Mouse (Mus musculus): ENCODE results near the gene Spg11.

Spg11 gene

DNA sequence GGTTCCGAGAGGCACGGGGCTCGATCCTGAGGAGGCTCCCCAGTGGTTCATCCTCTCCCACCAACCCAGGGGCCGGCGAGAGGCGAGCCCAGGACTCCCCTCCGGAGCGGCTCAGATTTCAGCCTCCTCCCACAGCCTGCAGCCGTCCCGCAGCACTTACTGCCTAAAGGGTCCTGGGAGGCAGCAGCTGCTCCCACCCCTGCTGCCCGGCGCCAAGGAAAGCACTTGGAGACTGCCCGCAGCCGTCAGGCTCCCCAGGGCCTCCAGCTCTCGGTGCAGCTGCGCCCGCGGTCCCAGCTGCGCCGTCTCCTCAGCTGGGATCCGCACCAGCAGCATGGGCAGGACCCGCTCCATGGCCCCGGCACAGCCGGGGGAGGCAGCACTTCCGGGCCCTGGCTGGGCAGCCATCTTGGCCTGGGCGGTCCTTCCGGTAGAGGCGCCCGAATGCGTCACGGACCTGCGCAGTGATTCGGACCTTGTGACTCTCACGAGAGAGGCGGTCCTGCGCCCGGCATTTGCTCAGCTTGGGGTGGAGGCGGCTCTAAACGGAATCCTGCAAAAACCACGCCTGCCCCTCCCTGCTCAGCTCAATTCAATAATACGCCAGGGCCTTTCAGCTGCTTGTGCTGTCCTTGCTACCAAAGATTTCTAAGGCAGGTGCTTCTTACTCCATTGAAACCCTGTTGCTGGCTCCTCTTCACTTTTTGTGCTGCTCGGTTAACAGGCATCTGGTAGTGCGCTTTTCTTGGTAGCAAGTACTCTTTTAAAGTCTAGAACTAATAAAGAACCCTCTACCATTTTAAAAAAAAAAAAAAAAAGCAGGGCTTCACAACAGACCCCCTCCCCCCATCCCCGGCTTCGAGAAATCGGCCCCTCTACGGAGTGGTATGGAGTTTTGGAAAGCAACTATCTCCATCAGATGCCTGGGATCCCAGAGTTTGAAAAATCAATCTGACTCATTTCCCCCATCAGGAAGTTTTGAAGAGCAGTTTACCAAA is at the start of gene Spg11:
Gene Spg11 (minus strand): TSS at position 426 of the 998 bp plus-strand sequence.
- peak; percentile 92 for DNase-seq (ENCODE audit: low spot score)

- DNase-seq (ENCODE audit: low spot score): no peak
Measured at GRCm38 (mm10) chr2:122164293-122164692, 46.1 kb upstream of the Spg11 start.

DNA sequence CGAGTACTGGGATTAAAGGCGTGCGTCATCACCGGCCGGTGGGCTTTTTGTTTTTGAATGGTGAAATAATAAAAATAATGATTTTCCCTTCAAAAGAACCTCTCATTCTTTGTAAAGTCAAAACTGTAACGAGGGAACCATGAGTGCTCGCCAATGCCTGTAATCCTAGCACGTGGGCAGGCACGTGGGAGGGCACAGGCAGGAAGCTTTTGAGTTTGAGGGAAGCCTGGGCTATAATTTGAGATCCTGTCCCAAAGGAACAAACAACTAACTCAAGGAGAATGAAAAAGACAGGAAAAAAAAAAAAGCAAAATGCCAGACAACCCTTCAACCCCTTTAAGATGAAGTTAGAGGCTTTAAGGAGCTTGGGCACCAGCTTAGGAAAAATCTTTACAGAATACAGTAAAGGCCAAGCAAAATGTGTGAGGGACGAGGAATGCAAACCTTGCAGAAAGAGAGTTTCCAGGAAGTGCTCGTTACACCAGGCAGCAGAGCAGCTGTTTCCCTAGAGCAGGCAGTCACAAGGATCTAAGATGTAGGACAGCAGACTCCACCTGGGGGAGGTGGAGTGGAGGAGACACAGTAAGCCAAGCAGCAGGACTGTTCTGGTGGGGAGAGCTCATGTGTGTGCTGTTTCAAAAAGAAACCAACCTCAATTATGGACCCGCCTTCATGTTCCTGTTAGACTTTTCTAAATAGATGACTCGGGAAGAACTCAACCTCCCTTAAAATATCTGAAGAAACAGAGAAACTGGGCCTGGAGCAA is 45.4 kb upstream of the Spg11 start:
- DNase-seq (ENCODE audit: low spot score): no peak

- DNase-seq (ENCODE audit: low spot score): no peak
Measured at GRCm38 (mm10) chr2:122162529-122162928, 44.3 kb upstream of the Spg11 start.

DNA sequence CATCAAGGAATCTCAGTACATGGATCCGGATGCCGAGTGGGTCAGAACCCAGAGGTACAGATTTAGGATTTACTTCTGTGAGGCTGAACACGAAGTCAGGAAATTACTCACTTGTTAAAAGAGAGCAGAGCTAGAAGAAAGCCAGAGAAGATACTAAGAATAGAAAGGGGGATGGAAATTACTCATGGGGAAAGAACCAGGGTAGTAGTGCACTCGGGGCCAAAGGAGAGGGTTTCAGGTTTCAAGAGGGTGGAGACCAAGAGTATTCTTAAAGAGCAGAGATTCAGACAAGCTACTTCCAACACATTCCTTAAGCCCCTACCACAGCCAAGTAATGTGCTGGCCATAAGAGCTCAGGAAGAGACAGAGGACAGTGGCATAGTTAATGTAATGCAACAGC is 43.4 kb upstream of the Spg11 start:
- no peak for DNase-seq (ENCODE audit: low spot score)

GRCm38 (mm10) chr2:122160680-122161079 is 42.5 kb upstream of the Spg11 start, which contains the start of gene Trim69:
Gene Trim69, plus strand, starts transcription at chr2:122160700.
- peak; percentile 68 for DNase-seq (ENCODE audit: low spot score)

- no peak for DNase-seq (ENCODE audit: low spot score)
Measured at GRCm38 (mm10) chr2:122159667-122160066, 41.5 kb upstream of the Spg11 start.

DNA sequence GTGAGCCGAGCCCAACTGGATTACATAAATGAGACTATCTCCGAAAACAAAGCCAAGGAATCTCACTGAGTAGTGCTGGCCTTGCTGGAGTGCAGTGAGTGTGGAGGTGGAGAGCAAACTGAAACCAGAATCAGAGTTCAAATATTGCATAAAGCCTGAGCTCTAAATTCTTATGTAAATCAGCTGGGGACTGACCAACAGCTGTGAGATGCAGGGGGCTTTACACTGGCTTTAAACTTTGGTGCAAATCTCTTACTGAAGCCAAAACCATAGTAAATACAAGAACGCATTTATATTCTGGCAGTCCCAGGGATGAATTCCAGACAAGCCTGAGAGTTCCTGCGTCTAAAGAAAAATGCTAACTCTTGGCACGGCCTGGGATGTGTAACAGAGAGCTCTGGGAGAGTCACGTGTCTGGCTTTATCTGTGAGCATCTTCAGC is 40.2 kb upstream of the Spg11 start:
- DNase-seq (ENCODE audit: low spot score): no peak

- no peak for DNase-seq (ENCODE audit: low spot score)
Measured at GRCm38 (mm10) chr2:122157561-122157960, 39.4 kb upstream of the Spg11 start.

DNA sequence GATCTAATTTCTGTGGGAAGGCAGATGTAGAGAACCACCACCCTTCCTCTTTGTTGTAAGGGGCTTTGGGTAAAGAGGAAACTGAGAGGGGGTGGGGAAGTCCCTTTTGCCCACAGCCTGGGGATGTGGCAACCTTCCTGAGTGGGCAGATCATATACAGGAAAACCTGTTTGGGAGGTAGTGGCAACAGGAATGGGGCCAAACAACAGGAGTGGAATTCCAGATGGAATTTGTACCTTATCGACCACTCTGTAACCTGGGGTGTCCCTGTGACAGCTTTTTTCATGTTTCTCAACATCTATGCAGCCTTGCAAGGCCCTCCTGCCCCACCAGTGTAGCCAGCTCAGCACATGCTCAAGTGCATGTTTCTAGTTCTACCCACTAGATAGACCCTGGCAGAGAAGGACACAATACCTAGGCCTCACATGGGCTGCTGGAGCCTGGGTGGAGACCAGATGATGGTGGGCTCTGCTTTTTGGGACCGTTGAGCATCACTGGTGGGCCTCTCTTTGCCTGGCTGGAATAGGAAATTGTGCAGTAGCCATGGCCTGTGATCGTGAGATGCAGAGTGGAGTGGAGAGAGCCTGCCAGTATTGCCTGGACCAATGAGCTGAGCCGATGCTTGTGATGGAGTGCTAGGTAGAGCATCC is 38.0 kb upstream of the Spg11 start:
- no peak for DNase-seq (ENCODE audit: low spot score)

- DNase-seq (ENCODE audit: low spot score): no peak
Measured at GRCm38 (mm10) chr2:122155292-122155691, 37.1 kb upstream of the Spg11 start.

GRCm38 (mm10) chr2:122154479-122154878 is 36.3 kb upstream of the Spg11 start:
- DNase-seq (ENCODE audit: low spot score): no peak

DNA sequence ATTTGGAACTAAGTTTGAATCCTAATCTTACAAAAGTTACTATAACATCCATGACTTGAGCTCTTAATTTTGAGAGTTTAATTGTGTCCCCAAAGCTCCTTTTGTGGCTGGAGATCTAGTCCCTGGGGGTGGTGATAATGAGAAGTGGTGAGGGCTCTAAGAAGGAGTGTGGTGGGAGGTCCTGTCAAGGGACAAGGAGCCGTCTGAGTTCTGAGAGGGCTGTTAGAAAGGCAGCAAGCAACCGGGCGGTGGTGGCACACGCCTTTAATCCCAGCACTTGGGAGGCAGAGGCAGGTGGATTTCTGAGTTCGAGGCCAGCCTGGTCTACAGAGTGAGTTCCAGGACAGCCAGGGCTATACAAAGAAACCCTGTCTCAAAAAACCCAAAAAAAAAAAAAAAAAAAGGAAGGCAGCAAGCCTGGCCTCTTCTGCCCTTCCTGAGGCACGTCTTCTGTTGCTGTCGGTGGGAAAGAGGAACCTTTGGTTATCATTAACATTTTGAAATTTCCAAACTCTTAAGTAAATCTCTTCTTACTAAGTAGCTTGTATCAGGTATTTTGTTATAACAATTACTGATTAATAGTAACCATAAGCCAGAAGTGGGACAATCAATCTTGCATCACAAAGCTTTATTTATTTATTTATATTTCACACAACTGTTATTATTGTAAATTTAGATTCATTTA is 35.6 kb upstream of the Spg11 start:
- no peak for DNase-seq (ENCODE audit: low spot score)

- no peak for DNase-seq (ENCODE audit: low spot score)
Measured at GRCm38 (mm10) chr2:122152850-122153249, 34.7 kb upstream of the Spg11 start.

DNA sequence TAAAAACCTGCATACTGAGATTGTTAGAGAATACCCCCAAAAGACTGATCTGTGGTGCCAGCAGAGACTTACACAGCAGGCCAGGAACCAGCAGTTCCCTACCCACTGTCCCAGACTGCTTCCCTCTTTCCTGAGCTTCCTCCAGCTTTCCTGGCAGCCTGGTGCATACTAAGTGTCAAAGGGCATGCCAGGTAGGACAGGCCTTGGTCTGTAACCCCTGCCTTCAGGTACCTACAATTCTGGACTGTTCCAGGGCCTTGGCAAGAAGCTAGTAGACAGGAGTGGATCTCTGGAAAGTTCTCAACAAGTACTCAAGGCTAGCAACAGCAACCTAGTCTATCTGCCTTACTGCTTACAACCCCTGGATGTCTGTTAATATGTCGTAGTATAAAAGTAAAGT is 33.0 kb upstream of the Spg11 start:
- DNase-seq (ENCODE audit: low spot score): no peak

GRCm38 (mm10) chr2:122149716-122150115 is 31.5 kb upstream of the Spg11 start:
- no peak for DNase-seq (ENCODE audit: low spot score)

- DNase-seq (ENCODE audit: low spot score): no peak
Measured at GRCm38 (mm10) chr2:122149316-122149715, 31.1 kb upstream of the Spg11 start.

- peak; percentile 27 for DNase-seq (ENCODE audit: low spot score)
Measured at GRCm38 (mm10) chr2:122148242-122148917, 30.2 kb upstream of the Spg11 start.

- DNase-seq (ENCODE audit: low spot score): peak; percentile 99
Measured at GRCm38 (mm10) chr2:122147508-122148241, 29.5 kb upstream of the Spg11 start, which contains the start of gene B2m. Gene B2m, plus strand, starts transcription at chr2:122147686.

- no peak for DNase-seq (ENCODE audit: low spot score)
Measured at GRCm38 (mm10) chr2:122146687-122147086, 28.5 kb upstream of the Spg11 start.
